Mouse (Mus musculus) megakaryocyte, adult 5-6 weeks (primary cell): ENCODE measurements around the gene Cybc1. TPM values are rescaled to one million over a fixed set of nuclear protein-coding genes. Genes with fewer than 3 reads are reported as not detected.

Source experiments
- ATAC-seq: 2 replicates; pipeline ENCODE4 v1.8.0; 2016; ENCODE audit warnings: mild to moderate bottlenecking, inconsistent platforms; ENCODE audit not compliant: poor library complexity, severe bottlenecking
- total RNA-seq, 2 experiments: library from RNA; stranded (forward) in 1 of 2; stranded (reverse) in 1 of 2; fragments of 153-499, 151-499 nt in 1 of 2; fragments of 221-1000, 200-1000 nt in 1 of 2; gene quantifications; 2 replicates each; pipeline versions ENCODE4 v1.2.3 to v1.2.4; 2015 to 2017

Cybc1 gene
- total RNA-seq, 2 experiments from 2014 or later: 70.5 to 71.8 TPM

DNA sequence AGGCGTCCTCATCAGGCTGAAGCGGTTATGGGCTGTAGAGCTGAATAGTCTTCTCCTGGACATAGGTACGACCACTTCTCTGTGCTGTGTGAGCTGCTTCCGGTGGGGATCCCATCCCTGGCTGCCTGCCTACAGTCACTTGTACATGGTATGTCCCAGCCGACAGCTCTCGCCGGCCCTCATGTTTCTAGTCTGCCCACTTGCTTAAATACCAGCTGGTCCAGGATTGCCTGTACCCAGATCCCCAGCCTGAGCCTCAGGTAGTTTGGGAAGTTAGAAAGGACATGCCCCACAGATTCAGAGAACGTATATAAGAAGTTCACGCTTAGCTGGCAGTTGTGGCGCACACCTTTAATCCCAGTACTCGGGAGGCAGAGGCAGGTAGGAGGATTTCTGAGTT, 9.3 kb downstream of the Cybc1 start:
- ATAC-seq: no peak

DNA sequence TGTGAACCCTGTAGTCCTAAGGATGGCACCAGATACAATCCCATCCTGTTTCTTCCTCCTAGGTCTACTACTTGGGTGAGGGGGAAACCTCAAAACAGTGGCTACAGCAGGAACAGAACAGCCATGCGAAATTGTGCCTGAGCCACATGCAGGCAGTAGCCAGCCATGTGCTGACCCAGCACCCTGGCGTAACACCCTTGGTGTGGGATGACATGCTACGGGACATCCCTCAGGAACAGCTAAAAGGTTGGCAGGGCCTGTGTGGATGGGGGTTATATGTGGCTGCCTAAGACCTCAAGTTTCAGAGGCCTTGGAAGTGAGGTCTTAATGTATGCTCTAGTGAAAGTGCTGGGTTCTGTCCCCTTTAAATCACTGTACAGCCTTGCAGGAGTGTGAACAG, 12.3 kb downstream of the Cybc1 start:
- ATAC-seq: no peak

DNA sequence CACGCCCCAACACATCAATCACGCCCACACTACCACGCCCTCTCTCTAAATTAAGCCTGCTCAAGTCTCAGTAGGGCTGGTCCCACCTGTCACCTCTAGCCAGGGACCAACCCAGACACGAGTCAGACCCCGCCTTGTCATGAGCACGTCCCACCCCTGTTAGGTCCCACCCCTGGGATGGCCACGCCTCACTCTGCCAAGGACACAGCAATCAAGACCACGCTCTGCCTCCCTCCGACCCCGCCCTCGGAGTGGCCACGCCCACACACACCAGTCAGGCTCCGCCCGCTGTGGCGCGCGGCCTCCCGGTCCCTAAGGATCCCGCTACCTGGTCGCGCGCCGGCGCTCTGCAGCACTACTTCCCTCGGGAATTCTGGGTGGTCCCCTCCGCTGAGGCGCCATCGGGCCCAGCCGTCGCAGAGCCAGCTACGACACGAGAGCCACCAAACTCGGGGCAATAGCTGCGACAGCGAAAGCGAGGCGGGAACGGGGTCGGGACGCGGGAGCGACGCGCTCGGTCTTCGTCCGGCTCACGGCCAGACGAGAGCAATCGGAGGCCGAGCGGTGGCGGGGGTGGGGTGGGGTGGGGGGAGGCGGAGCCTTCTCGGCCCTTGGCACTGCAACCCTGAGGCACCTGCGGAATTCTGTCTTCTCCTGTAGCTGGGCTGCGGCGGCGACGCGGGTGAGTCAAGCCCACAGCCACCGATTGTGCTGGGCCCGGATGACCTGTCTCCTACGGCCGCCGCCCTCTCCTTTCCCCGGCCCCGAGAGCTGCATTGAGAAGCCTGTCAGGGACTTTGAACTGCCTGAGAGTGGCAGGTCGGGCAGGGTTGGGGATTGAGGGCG, 24.7 kb downstream of the Cybc1 start, which contains the start of the genes Hexdc and Ogfod3:
Gene Hexdc (plus strand): TSS at position 273 of the 846 bp plus-strand sequence.
Gene Ogfod3 (minus strand): TSS at position 551 of the 846 bp plus-strand sequence.
- ATAC-seq: peak; percentile 96

DNA sequence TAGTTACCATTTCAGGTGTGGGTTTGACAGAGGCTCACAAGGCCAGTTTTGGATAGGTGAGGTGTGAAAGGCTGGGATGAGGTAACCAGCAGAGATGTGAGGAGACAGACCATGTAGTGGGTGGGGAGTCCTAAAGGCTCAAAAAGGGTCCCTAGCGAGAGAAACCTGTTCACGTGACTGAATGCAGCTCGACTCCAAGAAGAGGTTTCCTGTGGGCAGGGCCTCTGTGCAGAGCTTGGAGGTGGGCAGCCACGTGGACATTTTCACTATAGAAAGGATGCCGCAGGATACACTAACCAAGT, 25.3 kb downstream of the Cybc1 start:
- ATAC-seq: no peak

DNA sequence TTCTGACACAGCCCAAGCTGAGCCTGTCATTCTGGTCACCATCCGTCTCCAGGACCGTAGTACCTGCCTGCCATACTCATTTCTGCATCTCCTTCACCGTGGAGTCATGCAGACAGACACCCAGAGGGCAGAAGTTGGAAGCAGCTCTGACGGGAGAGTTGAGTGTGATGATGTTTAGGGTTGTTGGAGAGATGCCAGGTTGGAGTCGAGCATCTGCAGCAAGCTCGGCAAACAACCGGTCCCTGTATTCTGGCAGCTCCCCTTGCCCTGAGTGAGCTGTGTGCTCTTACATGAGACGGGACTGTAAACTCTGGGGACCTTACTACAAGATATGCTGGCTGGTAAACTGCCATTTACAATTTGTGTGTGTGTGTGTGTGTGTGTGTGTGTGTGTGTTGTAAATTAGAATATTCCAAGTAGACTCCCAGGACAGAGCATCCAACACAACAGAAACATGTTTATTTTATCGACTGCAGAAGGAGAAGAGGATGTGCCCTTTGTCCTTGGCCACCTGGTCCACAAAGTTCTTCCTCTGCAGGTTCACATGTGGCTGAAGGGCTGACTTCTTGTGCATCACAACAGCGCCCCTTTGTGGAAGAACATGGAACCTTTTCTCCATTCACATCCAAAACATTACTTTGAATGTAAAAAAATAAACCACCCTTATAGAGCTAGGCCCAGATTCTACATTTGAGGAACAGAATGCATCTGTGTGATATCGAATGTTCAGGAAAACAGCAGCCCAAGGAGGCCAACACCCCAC, 27.5 kb downstream of the Cybc1 start:
- no peak for ATAC-seq

DNA sequence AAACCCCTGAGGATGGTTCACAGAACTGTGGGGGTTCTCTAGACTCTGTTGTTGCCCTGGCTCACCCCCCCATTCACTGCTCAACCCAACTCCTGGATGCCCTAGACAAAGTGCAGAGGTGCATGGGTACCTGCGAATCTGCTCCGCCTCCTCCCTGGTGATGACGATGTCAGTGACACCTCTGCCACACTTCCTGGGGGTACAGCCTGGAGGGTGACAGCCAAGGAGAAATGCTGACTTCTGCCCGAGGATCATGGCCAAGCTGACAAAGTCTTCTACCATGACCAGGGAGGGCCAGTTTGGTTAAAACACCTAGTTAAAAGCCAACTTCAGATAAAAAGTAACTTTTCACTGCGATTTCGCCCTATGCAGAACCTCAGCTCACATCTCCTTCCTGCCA, 28.3 kb downstream of the Cybc1 start:
- ATAC-seq: no peak

DNA sequence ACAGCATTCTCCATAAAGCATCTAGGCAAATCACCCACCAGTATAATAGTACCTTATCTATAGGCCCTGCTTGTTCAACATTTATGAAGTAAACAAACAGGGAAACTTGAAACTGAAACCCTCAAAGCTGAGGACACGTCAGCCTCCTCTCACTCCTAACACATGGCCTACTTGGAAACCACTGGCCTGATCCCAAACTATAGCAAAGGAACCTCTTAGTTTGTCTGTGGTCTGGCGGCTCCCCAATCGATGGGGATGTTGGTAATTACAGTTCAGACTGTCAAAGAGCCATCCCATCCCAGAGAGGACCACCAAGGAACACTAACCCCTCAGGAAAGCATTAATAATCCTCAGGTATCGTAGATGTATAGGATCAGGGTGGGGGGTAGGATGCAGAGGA, 29.3 kb downstream of the Cybc1 start:
- ATAC-seq: no peak

DNA sequence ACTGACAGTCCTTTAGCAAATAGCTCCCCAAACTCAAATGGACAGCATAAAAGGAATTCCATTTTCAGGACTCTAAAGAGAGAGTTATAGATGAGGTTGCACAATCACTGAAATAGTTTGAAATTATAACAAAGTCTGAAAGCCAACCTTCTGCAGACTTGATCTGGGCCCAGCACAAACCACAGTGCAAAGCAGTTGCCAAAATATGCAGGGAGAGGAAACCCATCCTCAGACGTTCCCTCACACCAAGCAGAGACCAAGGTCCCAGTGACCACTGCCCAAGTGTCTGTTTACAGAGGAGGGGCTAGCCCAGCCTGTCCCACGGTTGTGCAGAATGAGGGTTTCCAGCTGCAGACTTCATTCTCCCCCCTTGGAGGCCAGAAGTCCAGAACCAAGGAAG, 30.5 kb downstream of the Cybc1 start:
- no peak for ATAC-seq

DNA sequence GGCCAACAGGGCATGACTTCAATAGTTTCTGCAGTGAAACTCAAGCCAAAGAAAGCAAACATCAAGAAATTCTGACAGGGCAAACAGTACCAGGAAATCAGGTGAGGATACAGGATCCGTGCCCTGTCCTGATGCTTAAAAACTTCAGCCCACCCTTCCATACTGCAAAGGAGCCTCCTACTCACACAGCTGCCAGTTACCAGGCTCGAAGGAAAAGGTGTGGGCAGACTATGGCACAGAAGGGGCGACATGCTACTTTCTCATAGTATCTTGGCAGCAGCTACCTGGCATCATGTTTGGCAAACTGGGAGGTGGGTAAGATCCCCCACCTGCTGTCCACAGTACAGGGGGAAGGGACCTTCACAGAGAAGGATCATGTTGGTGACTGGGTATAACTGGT, 35.7 kb downstream of the Cybc1 start:
- ATAC-seq: no peak

DNA sequence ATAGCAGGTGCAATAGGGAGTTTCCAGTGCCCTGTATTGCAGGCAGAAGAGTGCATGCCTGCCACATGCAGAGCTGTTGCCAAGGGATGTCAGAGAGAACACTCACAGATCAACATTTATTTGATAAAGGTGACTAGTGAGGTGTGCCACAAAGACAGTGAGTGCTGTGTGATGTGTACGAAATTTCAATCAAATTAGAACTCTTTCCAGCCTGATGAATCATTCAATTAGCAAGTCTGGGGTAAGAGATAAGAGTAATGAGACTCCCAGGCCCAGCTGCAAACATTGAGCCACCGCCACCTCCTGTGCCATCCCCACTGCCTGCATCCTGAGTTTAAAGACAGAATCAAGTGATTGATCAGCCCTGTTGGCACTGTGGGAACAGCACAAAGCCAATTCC, 36.4 kb downstream of the Cybc1 start:
- ATAC-seq: no peak

DNA sequence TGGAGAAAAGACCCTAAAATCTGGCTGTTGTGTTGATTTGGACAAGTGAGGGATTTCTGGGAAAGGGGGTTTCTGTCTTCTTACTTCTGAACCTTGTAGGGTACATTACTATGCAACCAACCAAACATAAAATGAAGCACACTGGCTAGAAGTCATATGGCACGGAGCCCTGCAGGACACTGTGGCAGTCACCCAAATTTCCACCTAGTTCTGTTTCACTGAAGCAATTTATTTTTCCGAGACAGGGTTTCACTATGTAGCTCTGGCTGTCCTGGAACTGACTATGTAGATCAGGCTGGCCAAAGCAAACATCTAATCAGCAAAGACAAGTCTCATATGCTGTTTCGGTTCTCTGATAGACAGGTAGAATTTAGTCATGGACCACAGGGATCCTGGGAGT, 39.4 kb downstream of the Cybc1 start:
- ATAC-seq: no peak

DNA sequence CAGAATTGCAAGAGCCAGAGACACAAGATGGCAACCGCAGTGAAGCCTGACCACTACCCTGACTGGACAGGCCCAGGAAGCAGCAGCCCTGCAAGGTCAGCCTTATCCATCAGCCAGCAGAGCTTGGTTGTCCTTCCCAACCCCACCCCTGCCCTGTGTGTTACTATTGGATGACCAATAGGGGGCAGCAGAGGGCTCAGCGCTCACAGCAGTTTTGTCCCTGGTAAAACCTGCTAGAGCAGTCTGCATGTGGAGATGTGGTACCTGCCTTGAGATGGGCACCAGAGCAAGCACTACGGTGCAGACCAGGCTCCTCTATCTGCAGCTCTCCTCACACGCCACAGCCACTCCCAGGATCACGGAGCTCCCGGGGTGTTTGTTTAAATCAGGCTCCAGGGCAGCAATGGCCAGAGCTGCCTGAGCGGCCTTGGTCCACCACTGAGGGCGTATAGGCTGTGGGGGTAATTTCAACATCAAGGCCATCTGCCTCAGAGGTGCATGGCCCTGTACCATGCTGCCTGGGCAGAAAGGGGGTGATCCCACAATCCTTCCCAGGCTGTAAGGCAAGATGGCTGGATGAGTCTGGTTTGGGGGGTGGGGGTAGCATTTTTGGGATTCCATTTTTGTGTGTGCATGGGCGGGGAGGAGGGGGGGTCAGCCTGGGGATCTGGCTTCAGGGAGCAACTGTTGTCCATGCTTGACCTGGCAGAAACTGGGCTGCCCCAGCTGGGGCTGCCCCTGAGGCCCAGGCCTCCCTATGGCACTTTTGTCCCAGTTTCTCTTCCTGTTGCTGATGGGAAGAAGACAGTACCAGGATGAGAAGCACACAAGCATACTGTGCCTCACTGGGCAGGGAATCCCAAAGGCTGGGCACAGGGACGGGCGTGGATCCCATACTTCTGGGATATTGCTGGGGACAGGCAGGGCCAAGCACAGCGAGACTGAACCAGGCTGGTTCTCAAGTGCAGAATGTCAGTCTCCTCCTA, 52.5 kb downstream of the Cybc1 start:
- peak; percentile 87 for ATAC-seq

DNA sequence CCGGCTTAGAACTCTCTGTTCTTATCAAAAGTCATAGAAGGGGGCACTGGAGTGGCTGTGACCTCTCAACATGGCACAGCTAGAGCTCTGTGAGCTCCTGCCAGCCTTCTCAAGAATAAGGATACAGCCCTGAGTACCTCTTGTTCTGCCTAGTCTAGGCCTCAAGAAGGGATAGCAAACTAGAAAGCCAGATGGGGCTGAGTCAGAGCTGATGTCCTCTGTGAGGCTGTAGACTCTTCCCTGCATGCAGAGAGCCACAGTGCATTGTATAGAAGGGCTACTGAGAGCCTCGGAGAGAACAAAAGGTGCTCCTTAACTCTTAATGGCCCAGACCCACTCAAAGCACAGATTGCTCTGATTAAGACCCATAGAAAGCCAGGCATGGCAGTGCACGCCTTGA, 54.9 kb downstream of the Cybc1 start:
- ATAC-seq: no peak

DNA sequence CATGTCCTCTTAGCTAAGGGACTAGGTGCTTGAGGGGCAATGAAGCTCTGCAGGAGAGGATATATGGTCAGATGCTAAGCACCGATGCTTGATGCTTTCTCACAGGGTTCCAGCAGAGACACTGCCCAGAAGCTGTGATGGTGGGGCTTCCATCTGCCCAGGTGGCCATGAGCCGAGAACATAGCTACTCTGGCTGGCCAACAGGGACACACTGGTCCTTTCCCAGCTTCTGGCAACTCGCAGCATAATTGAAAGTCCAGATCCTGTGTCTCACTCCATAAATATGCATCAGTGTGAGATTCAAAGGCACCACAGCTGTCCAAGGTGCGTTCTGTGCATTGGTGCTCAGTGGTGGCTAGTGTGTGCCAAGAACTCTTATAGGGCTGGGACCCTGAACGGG, 55.9 kb downstream of the Cybc1 start:
- ATAC-seq: no peak

Other genes starting within 250 kb of the Cybc1 start
- gene Csnk1d, start 238.0 kb downstream of the Cybc1 start, total RNA-seq (2015): 56.0 and 64.8 TPM in 2 replicates
- gene Csnk1d, start 238.0 kb downstream of the Cybc1 start, total RNA-seq (2017): 67.8 and 69.7 TPM in 2 replicates
- 52.3 and 53.9 TPM in 2 replicates for gene Cd7, start 189.9 kb downstream of the Cybc1 start, total RNA-seq (2015)
- 14.8 and 17.3 TPM in 2 replicates for gene Cd7, start 189.9 kb downstream of the Cybc1 start, total RNA-seq (2017)
- gene Sectm1b, start 165.8 kb downstream of the Cybc1 start, total RNA-seq (2015): not detected in 2 replicates
- not detected in 2 replicates for gene Sectm1b, start 165.8 kb downstream of the Cybc1 start, total RNA-seq (2017)
- gene Sectm1a, start 148.1 kb downstream of the Cybc1 start, total RNA-seq (2015): 0.46 TPM in 1 of 2 replicates, not detected in the other
- gene Sectm1a, start 148.1 kb downstream of the Cybc1 start, total RNA-seq (2017): 0.88 TPM in 1 of 2 replicates, not detected in the other
- gene Tex19.2, start 110.6 kb downstream of the Cybc1 start, total RNA-seq (2015): not detected in 2 replicates
- not detected in 2 replicates for gene Tex19.2, start 110.6 kb downstream of the Cybc1 start, total RNA-seq (2017)
- gene Tex19.1, start 83.2 kb downstream of the Cybc1 start, total RNA-seq (2015): not detected in 2 replicates
- not detected in 2 replicates for gene Tex19.1, start 83.2 kb downstream of the Cybc1 start, total RNA-seq (2017)
- not detected in 2 replicates for gene Uts2r, start 69.1 kb downstream of the Cybc1 start, total RNA-seq (2015)
- gene Uts2r, start 69.1 kb downstream of the Cybc1 start, total RNA-seq (2017): not detected in 2 replicates
- 1.5 and 3.1 TPM in 2 replicates for gene Hexdc, start 24.9 kb downstream of the Cybc1 start, total RNA-seq (2015)
- gene Hexdc, start 24.9 kb downstream of the Cybc1 start, total RNA-seq (2017): 3.6 and 3.9 TPM in 2 replicates
- 7.0 and 11.7 TPM in 2 replicates for gene Ogfod3, start 24.6 kb downstream of the Cybc1 start, total RNA-seq (2015)
- gene Ogfod3, start 24.6 kb downstream of the Cybc1 start, total RNA-seq (2017): 2.0 and 5.5 TPM in 2 replicates
- gene Narf, start 7.9 kb upstream of the Cybc1 start, total RNA-seq (2015): 16.9 and 18.3 TPM in 2 replicates
- gene Narf, start 7.9 kb upstream of the Cybc1 start, total RNA-seq (2017): 32.1 and 35.8 TPM in 2 replicates
- gene Foxk2, start 30.7 kb upstream of the Cybc1 start, total RNA-seq (2015): 16.3 and 17.8 TPM in 2 replicates
- 16.9 and 24.8 TPM in 2 replicates for gene Foxk2, start 30.7 kb upstream of the Cybc1 start, total RNA-seq (2017)
- 48.1 and 56.5 TPM in 2 replicates for gene Wdr45b, start 125.1 kb upstream of the Cybc1 start, total RNA-seq (2015)
- 52.1 and 55.1 TPM in 2 replicates for gene Wdr45b, start 125.1 kb upstream of the Cybc1 start, total RNA-seq (2017)
- gene Rab40b, start 158.9 kb upstream of the Cybc1 start, total RNA-seq (2015): 0.39 TPM in 1 of 2 replicates, not detected in the other
- not detected in 2 replicates for gene Rab40b, start 158.9 kb upstream of the Cybc1 start, total RNA-seq (2017)
- gene Fn3krp, start 192.1 kb upstream of the Cybc1 start, total RNA-seq (2015): 5.1 and 5.7 TPM in 2 replicates
- gene Fn3krp, start 192.1 kb upstream of the Cybc1 start, total RNA-seq (2017): 9.6 and 10.0 TPM in 2 replicates
- gene Fn3k, start 205.6 kb upstream of the Cybc1 start, total RNA-seq (2015): 0.36 and 0.45 TPM in 2 replicates
- gene Fn3k, start 205.6 kb upstream of the Cybc1 start, total RNA-seq (2017): 0.18 and 1.1 TPM in 2 replicates
- 28.1 and 28.7 TPM in 2 replicates for gene Tbcd, start 222.6 kb upstream of the Cybc1 start, total RNA-seq (2015)
- 34.9 and 43.7 TPM in 2 replicates for gene Tbcd, start 222.6 kb upstream of the Cybc1 start, total RNA-seq (2017)